Mouse (Mus musculus) ES-E14 (cell line): ENCODE results near the gene Wdr78.

Experiments
- CHD2 ChIP-seq: IDR thresholded peaks from 2 replicates; pipeline ENCODE4 v1.6.1; 2014; ENCODE audit warnings: mild to moderate bottlenecking, low read depth, low read length, inconsistent platforms
- HCFC1 ChIP-seq: IDR thresholded peaks from 2 replicates; pipeline ENCODE4 v1.6.1; 2012; ENCODE audit warnings: low read length, inconsistent platforms, borderline replicate concordance; ENCODE audit not compliant: insufficient read depth
- ZC3H11A ChIP-seq: IDR thresholded peaks from 2 replicates; pipeline ENCODE4 v1.6.1; 2012; ENCODE audit warnings: low read depth, mild to moderate bottlenecking, inconsistent platforms, low read length, borderline replicate concordance
- ZNF384 ChIP-seq: IDR thresholded peaks from 2 replicates; pipeline ENCODE4 v1.6.1; 2012; ENCODE audit warnings: low read depth, low read length, inconsistent platforms

- no peak for TF ChIP-seq HCFC1
- TF ChIP-seq CHD2: no peak
- no peak for TF ChIP-seq ZNF384
- TF ChIP-seq ZC3H11A: no peak
Observed at GRCm38 (mm10) chr4:103118888-103119228, 4.5 kb upstream of the Wdr78 start.
